Mouse (Mus musculus) cortical plate, adult 2 months (tissue): ENCODE results near the gene Picalm.

ENCODE experiments used
- CTCF ChIP-seq: fragments of 200-500 bp; IDR thresholded peaks from 2 replicates; pipeline ENCODE4 v1.5.1; 2011; ENCODE audit warnings: mild to moderate bottlenecking, control low read depth, low read length; ENCODE audit not compliant: insufficient read depth; ENCODE audit errors: extremely low read depth
- POLR2A ChIP-seq: fragments of 200-500 bp; IDR thresholded peaks from 2 replicates; pipeline ENCODE4 v1.6.1; 2011; ENCODE audit warnings: mild to moderate bottlenecking, low read length, control low read depth; ENCODE audit not compliant: insufficient read depth; ENCODE audit errors: extremely low read depth

DNA sequence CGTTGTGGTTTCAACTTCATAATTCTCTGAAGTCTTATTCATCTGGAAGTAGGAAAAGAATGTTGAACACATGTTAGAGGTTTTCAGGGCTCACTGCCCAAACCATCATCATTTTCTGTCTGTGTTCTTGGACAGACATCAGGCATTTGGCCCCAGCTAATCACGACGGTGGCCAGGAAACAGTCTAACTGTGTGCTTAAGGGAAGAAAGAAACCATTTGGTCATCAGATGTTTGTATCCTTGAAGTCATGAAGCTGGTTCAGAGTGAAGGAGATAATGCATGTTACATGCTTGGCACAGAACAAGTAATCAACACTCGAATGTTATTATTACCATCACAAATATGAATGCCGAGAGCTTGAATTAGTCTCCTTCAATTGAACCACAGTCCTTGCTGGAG lies 5.0 kb upstream of the Picalm start:
- TF ChIP-seq CTCF (no peak), POLR2A (no peak)
